Mouse (Mus musculus): Measurements from ENCODE around the gene Notch2. TPM values are rescaled to one million over a fixed set of nuclear protein-coding genes. Genes with fewer than 3 reads are reported as not detected.

Gene Notch2
- polyA plus RNA-seq, 1 experiment from 2014 or later, result 14.5 TPM

DNA sequence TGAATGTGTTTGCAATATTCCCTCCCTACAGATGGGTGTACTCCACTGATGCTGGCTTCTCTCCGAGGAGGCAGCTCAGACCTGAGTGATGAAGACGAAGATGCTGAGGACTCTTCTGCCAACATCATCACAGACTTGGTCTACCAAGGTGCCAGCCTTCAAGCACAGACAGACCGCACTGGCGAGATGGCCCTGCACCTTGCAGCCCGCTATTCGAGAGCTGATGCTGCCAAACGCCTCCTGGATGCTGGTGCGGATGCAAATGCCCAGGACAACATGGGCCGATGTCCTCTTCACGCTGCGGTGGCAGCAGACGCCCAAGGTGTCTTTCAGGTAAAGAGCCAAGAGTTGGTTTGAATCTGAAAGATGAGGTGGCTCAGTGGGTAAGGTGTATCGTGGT lies 129.5 kb downstream of the Notch2 start:
- peaks cover 96% of the 10 kb centered on the region for H3K36me3 ChIP-seq (ENCODE audit: control insufficient read depth, insufficient read depth, low read length)
- H3K27me3 ChIP-seq (ENCODE audit: control insufficient read depth, insufficient read depth, low read length), result no peaks in the 10 kb centered on the region
- no peak overlapping the region for H3K4me2 ChIP-seq (ENCODE audit: low read length)
- H3K4me3 ChIP-seq (ENCODE audit: control insufficient read depth in 1 of 2, insufficient read depth in 1 of 2, low read depth in 1 of 2, low read length in 2 of 2), result no peak overlapping the region
- WGBS, result 94% methylated on average over 13 of the region's 13 CpGs
- H3K9ac ChIP-seq (ENCODE audit: low read length), result no peak overlapping the region
- no peaks in the 10 kb centered on the region for H3K4me1 ChIP-seq (ENCODE audit: control insufficient read depth in 2 of 2, insufficient read depth in 2 of 2, low read length in 2 of 2)
- ATAC-seq (ENCODE audit: insufficient number of reproducible peaks, insufficient read depth, low FRiP score, low read depth), result no peak; the same call in 1 of the 2 replicates
- H3K9me3 ChIP-seq (ENCODE audit: control insufficient read depth, low read length), result no peaks in the 10 kb centered on the region
- H3K27ac ChIP-seq (replicated peaks in 1 of 2; ENCODE audit: control insufficient read depth in 1 of 2, insufficient read depth in 1 of 2, low read depth in 2 of 2, low read length in 2 of 2), result no peak overlapping the region

DNA sequence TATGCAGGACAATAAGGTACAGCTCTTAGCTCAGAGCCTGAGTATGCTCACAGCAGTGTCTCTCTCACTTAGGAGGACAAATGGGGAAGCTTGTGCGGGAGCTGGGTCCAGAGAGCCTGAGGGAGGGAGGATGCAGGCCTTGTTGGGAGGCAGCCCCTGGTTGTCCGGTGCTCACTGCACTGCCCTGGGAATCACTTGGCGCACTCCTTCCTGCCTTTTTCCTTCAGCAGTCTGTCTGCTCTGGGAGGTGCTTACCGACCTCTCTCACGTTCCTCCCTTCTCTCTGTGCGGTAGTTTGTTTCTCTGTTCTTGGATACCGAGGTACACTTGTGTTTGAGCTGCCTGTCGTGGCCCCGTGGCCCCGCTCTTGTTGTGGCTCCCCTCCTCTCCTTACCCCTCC lies 131.9 kb downstream of the Notch2 start:
- peaks cover 92% of the 10 kb centered on the region for H3K36me3 ChIP-seq (ENCODE audit: control insufficient read depth, insufficient read depth, low read length)
- ATAC-seq (ENCODE audit: insufficient number of reproducible peaks, insufficient read depth, low FRiP score, low read depth), result no peak
- no peak overlapping the region for H3K4me3 ChIP-seq (ENCODE audit: control insufficient read depth in 1 of 2, insufficient read depth in 1 of 2, low read depth in 1 of 2, low read length in 2 of 2)
- no peak overlapping the region for H3K4me2 ChIP-seq (ENCODE audit: low read length)
- no peak overlapping the region for H3K27ac ChIP-seq (replicated peaks in 1 of 2; ENCODE audit: control insufficient read depth in 1 of 2, insufficient read depth in 1 of 2, low read depth in 2 of 2, low read length in 2 of 2)
- 83% methylated on average over 7 of the region's 10 CpGs for WGBS
- H3K4me1 ChIP-seq (ENCODE audit: control insufficient read depth in 2 of 2, insufficient read depth in 2 of 2, low read length in 2 of 2), result no peaks in the 10 kb centered on the region
- no peaks in the 10 kb centered on the region for H3K27me3 ChIP-seq (ENCODE audit: control insufficient read depth, insufficient read depth, low read length)
- H3K9me3 ChIP-seq (ENCODE audit: control insufficient read depth, low read length), result no peaks in the 10 kb centered on the region
- H3K9ac ChIP-seq (ENCODE audit: low read length), result no peak overlapping the region

- Histone ChIP-seq H3K4me1 (ENCODE audit: control insufficient read depth in 2 of 2, insufficient read depth in 2 of 2, low read length in 2 of 2) (no peaks in the 10 kb centered on the region), H3K9me3 (ENCODE audit: control insufficient read depth, low read length) (no peaks in the 10 kb centered on the region), H3K27me3 (ENCODE audit: control insufficient read depth, insufficient read depth, low read length) (no peaks in the 10 kb centered on the region), H3K4me3 (ENCODE audit: control insufficient read depth in 1 of 2, insufficient read depth in 1 of 2, low read depth in 1 of 2, low read length in 2 of 2) (no peak overlapping the region), H3K27ac (replicated peaks in 1 of 2; ENCODE audit: control insufficient read depth in 1 of 2, insufficient read depth in 1 of 2, low read depth in 2 of 2, low read length in 2 of 2) (no peak overlapping the region), H3K9ac (ENCODE audit: low read length) (no peak overlapping the region), H3K4me2 (ENCODE audit: low read length) (no peak overlapping the region), H3K36me3 (ENCODE audit: control insufficient read depth, insufficient read depth, low read length) (peaks cover 80% of the 10 kb centered on the region)
- WGBS, result 94% methylated on average over 29 of the region's 29 CpGs
- ATAC-seq (ENCODE audit: insufficient number of reproducible peaks, insufficient read depth, low FRiP score, low read depth), result no peak
Measured at GRCm38 (mm10) chr3:98146471-98147410, 133.4 kb downstream of the Notch2 start.

- Histone ChIP-seq H3K27me3 (ENCODE audit: control insufficient read depth, insufficient read depth, low read length) (no peaks in the 10 kb centered on the region), H3K9me3 (ENCODE audit: control insufficient read depth, low read length) (no peaks in the 10 kb centered on the region), H3K27ac (replicated peaks in 1 of 2; ENCODE audit: control insufficient read depth in 1 of 2, insufficient read depth in 1 of 2, low read depth in 2 of 2, low read length in 2 of 2) (no peak overlapping the region), H3K9ac (ENCODE audit: low read length) (no peak overlapping the region), H3K4me3 (ENCODE audit: control insufficient read depth in 1 of 2, insufficient read depth in 1 of 2, low read depth in 1 of 2, low read length in 2 of 2) (no peak overlapping the region), H3K4me2 (ENCODE audit: low read length) (no peak overlapping the region), H3K4me1 (ENCODE audit: control insufficient read depth in 2 of 2, insufficient read depth in 2 of 2, low read length in 2 of 2) (no peaks in the 10 kb centered on the region), H3K36me3 (ENCODE audit: control insufficient read depth, insufficient read depth, low read length) (peaks cover 70% of the 10 kb centered on the region)
- 83% methylated on average over 14 of the region's 14 CpGs for WGBS
- no peak for ATAC-seq (ENCODE audit: insufficient number of reproducible peaks, insufficient read depth, low FRiP score, low read depth)
Measured at GRCm38 (mm10) chr3:98147706-98148105, 134.4 kb downstream of the Notch2 start.

- no peaks in the 10 kb centered on the region for H3K9me3 ChIP-seq (ENCODE audit: control insufficient read depth, low read length)
- no peak overlapping the region for H3K27ac ChIP-seq (replicated peaks in 1 of 2; ENCODE audit: control insufficient read depth in 1 of 2, insufficient read depth in 1 of 2, low read depth in 2 of 2, low read length in 2 of 2)
- H3K4me1 ChIP-seq (ENCODE audit: control insufficient read depth in 2 of 2, insufficient read depth in 2 of 2, low read length in 2 of 2), result no peaks in the 10 kb centered on the region
- H3K9ac ChIP-seq (ENCODE audit: low read length), result no peak overlapping the region
- no peak overlapping the region for H3K4me2 ChIP-seq (ENCODE audit: low read length)
- ATAC-seq (ENCODE audit: insufficient number of reproducible peaks, insufficient read depth, low FRiP score, low read depth), result no peak
- no peaks in the 10 kb centered on the region for H3K27me3 ChIP-seq (ENCODE audit: control insufficient read depth, insufficient read depth, low read length)
- no peak overlapping the region for H3K4me3 ChIP-seq (ENCODE audit: control insufficient read depth in 1 of 2, insufficient read depth in 1 of 2, low read depth in 1 of 2, low read length in 2 of 2)
- peaks cover 49% of the 10 kb centered on the region for H3K36me3 ChIP-seq (ENCODE audit: control insufficient read depth, insufficient read depth, low read length)
- WGBS, result 93% methylated on average over 11 of the region's 11 CpGs
Measured at GRCm38 (mm10) chr3:98149881-98150280, 136.6 kb downstream of the Notch2 start.

DNA sequence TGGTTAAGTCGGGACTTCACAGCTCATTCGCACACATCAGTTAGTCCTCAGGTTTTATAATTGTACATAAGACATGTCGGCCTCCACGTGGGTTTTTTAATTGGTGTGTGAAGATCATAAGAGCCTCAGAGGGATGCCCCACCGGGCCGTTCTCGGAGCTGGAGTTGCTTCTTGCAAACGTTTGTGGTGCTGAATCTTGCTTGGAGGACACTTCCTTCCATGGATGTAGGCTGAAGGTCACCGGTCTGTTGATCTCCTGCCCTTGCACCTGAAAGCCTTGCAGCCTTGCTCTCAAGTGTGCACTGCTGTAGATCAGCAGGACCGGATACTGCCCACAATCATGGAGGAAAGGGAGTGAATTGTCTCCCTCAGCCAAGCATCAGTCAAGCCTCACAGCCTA lies 137.7 kb downstream of the Notch2 start:
- H3K9ac ChIP-seq (ENCODE audit: low read length), result no peak overlapping the region
- H3K4me1 ChIP-seq (ENCODE audit: control insufficient read depth in 2 of 2, insufficient read depth in 2 of 2, low read length in 2 of 2), result peaks cover 0 to 2% of the 10 kb centered on the region in 2 experiments; a peak in 2 of 4 replicates
- no peak overlapping the region for H3K4me3 ChIP-seq (ENCODE audit: control insufficient read depth in 1 of 2, insufficient read depth in 1 of 2, low read depth in 1 of 2, low read length in 2 of 2)
- ATAC-seq (ENCODE audit: insufficient number of reproducible peaks, insufficient read depth, low FRiP score, low read depth), result no peak
- no peaks in the 10 kb centered on the region for H3K27me3 ChIP-seq (ENCODE audit: control insufficient read depth, insufficient read depth, low read length)
- H3K36me3 ChIP-seq (ENCODE audit: control insufficient read depth, insufficient read depth, low read length), result peaks cover 38% of the 10 kb centered on the region
- 85% methylated on average over 10 of the region's 10 CpGs for WGBS
- H3K27ac ChIP-seq (replicated peaks in 1 of 2; ENCODE audit: control insufficient read depth in 1 of 2, insufficient read depth in 1 of 2, low read depth in 2 of 2, low read length in 2 of 2), result no peak overlapping the region
- H3K4me2 ChIP-seq (ENCODE audit: low read length), result no peak overlapping the region
- H3K9me3 ChIP-seq (ENCODE audit: control insufficient read depth, low read length), result no peaks in the 10 kb centered on the region

DNA sequence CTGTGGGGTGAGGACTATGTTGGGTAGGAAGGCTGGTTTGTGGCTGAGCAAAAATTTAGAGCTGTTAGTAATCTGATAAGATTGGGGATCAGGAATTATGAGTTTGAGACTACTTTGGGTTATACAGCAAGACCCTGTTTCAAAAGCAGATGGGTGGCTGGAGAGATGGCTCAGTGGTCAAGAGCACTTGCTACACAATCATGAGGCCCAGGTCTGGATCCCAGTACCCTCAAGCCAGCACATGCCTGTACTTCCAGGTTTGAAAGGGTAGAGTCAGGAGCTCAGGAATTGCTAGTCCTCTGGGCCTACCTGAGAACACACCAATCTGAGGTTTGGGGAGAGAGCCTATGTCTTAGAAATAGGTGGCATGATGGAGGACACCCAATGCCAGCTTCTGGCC lies 140.1 kb downstream of the Notch2 start:
- Histone ChIP-seq H3K36me3 (ENCODE audit: control insufficient read depth, insufficient read depth, low read length) (peaks cover 13% of the 10 kb centered on the region), H3K4me1 (ENCODE audit: control insufficient read depth in 2 of 2, insufficient read depth in 2 of 2, low read length in 2 of 2) (peaks cover 2% of the 10 kb centered on the region in 2 experiments; a peak in 3 of 4 replicates), H3K4me3 (ENCODE audit: control insufficient read depth in 1 of 2, insufficient read depth in 1 of 2, low read depth in 1 of 2, low read length in 2 of 2) (no peak overlapping the region), H3K9ac (ENCODE audit: low read length) (no peak overlapping the region), H3K27ac (replicated peaks in 1 of 2; ENCODE audit: control insufficient read depth in 1 of 2, insufficient read depth in 1 of 2, low read depth in 2 of 2, low read length in 2 of 2) (no peak overlapping the region), H3K27me3 (ENCODE audit: control insufficient read depth, insufficient read depth, low read length) (no peaks in the 10 kb centered on the region), H3K9me3 (ENCODE audit: control insufficient read depth, low read length) (no peaks in the 10 kb centered on the region), H3K4me2 (ENCODE audit: low read length) (no peak overlapping the region)
- ATAC-seq (ENCODE audit: insufficient number of reproducible peaks, insufficient read depth, low FRiP score, low read depth), result no peak
